Mouse (Mus musculus) intestine, postnatal 0 days (tissue): ENCODE measurements around the gene Gm10840. TPM values are rescaled to one million over a fixed set of nuclear protein-coding genes. Genes with fewer than 3 reads are reported as not detected.
"Not testable (repeated sequence)": the region's sequence is repeated elsewhere in the genome, so short reads cannot be mapped to it uniquely, and the experiment has no call there.

Experiments
- ATAC-seq: fragments of 200-750 bp; cut with Nextera tagmentation; 2 replicates; pipeline ENCODE4 v1.8.0; 2017; ENCODE audit warnings: mild to moderate bottlenecking, moderate TSS enrichment, moderate library complexity
- H3K27ac ChIP-seq: fragments of 300-500 bp; sonication (generic); 2 replicates; pipeline ENCODE4 v1.5.1; 2014; ENCODE audit warnings: mild to moderate bottlenecking, low read depth, low read length, moderate library complexity
- H3K27me3 ChIP-seq: fragments of 300-500 bp; sonication (generic); replicated peaks from 2 replicates; pipeline ENCODE4 v1.6.1; 2014; ENCODE audit warnings: low read length, mixed read lengths; ENCODE audit not compliant: control insufficient read depth, insufficient read depth
- H3K36me3 ChIP-seq: fragments of 300-500 bp; sonication (generic); 2 replicates; pipeline ENCODE4 v1.6.1; 2014; ENCODE audit warnings: mild to moderate bottlenecking, moderate library complexity; ENCODE audit not compliant: control insufficient read depth, insufficient read depth
- H3K4me1 ChIP-seq: fragments of 300-500 bp; sonication (generic); replicated peaks from 2 replicates; pipeline ENCODE4 v1.6.1; 2014; ENCODE audit warnings: antibody characterized with exemption, low read length, mixed read lengths; ENCODE audit not compliant: control insufficient read depth, insufficient read depth
- H3K4me2 ChIP-seq: fragments of 300-500 bp; sonication (generic); replicated peaks from 2 replicates; pipeline ENCODE4 v1.6.1; 2014; ENCODE audit warnings: low read depth, mild to moderate bottlenecking, moderate library complexity
- H3K4me3 ChIP-seq: fragments of 300-500 bp; sonication (generic); 2 replicates; pipeline ENCODE4 v1.5.1; 2014; ENCODE audit warnings: low read depth, low read length
- H3K9ac ChIP-seq: fragments of 300-500 bp; sonication (generic); 2 replicates; pipeline ENCODE4 v1.6.1; 2014; ENCODE audit warnings: mild to moderate bottlenecking, low read depth, low read length
- H3K9me3 ChIP-seq: fragments of 300-500 bp; sonication (generic); 2 replicates; pipeline ENCODE4 v1.6.1; 2016; ENCODE audit warnings: mixed run types; ENCODE audit not compliant: control insufficient read depth
- CTCF ChIP-seq: sonication (generic); IDR thresholded peaks from 2 replicates; pipeline ENCODE4 v1.5.1; 2016; ENCODE audit warnings: low read depth, mild to moderate bottlenecking, control low read depth, antibody characterized with exemption, moderate library complexity
- WGBS: fragments of 180-500 bp; shearing (Covaris S2); extraction: QIAGEN DNeasy Blood & Tissue Kit; methylation state at CpG from one replicate; pipeline ENCODE4 v1.1.7; 2014; 5-methylcytosine and 5-hydroxymethylcytosine counted together
- polyA plus RNA-seq: library from polyadenylated mRNA; unstranded; fragments of >200 nt; fragmentation: Nextera tagmentation; extraction: Ambion mirVana; gene quantifications from 2 replicates; pipeline ENCODE4 v1.2.1, GENCODE M21; 2015

Gene Gm10840
- polyA plus RNA-seq, 1 experiment from 2014 or later: not detected

- Histone ChIP-seq H3K36me3 (peaks cover 6% of the 10 kb centered on the region; the same call in 1 of the 2 replicates), H3K4me2 (peak overlapping the region; percentile 89), H3K9ac (peak overlapping the region; percentile 69), H3K4me1 (peaks cover 4% of the 10 kb centered on the region; the same call in 1 of the 2 replicates), H3K27me3 (no peaks in the 10 kb centered on the region), H3K9me3 (no peaks in the 10 kb centered on the region), H3K27ac (peak overlapping the region; percentile 64), H3K4me3 (peak overlapping the region; percentile 75)
- WGBS: under 1% methylated on average over 42 of the region's 44 CpGs
- peak; percentile 43; the same call in 1 of the 2 replicates for TF ChIP-seq CTCF
- ATAC-seq: peak; percentile 97
Observed at GRCm38 (mm10) chr11:106193371-106194154, 32.9 kb downstream of the Gm10840 start.

- H3K27me3 ChIP-seq: no peaks in the 10 kb centered on the region
- peak overlapping the region; percentile 28; the same call in 1 of the 2 replicates for H3K9ac ChIP-seq
- no peak for ATAC-seq
- 29% methylated on average over 3 of the region's 3 CpGs for WGBS
- peak overlapping the region; percentile 89 for H3K4me2 ChIP-seq
- peak overlapping the region; percentile 75 for H3K4me3 ChIP-seq
- H3K4me1 ChIP-seq: peaks cover 4% of the 10 kb centered on the region; the same call in 1 of the 2 replicates
- H3K9me3 ChIP-seq: no peaks in the 10 kb centered on the region
- TF ChIP-seq CTCF: no peak
- H3K27ac ChIP-seq: 0 out of 2 replicates have a peak overlapping the region, but pooled peaks have one; percentile 15
- H3K36me3 ChIP-seq: peaks cover 6% of the 10 kb centered on the region; the same call in 1 of the 2 replicates
Observed at GRCm38 (mm10) chr11:106194155-106194541, 33.5 kb downstream of the Gm10840 start.

- H3K27me3 ChIP-seq: no peaks in the 10 kb centered on the region
- H3K27ac ChIP-seq: no peak overlapping the region
- H3K4me2 ChIP-seq: no peak overlapping the region
- WGBS: 90% methylated on average over 7 of the region's 7 CpGs
- H3K9ac ChIP-seq: no peak overlapping the region
- no peak overlapping the region for H3K4me3 ChIP-seq
- no peaks in the 10 kb centered on the region for H3K9me3 ChIP-seq
- peaks cover 6% of the 10 kb centered on the region; the same call in 1 of the 2 replicates for H3K36me3 ChIP-seq
- no peak for TF ChIP-seq CTCF
- ATAC-seq: no peak
- peaks cover 4% of the 10 kb centered on the region; the same call in 1 of the 2 replicates for H3K4me1 ChIP-seq
Observed at GRCm38 (mm10) chr11:106194891-106195290, 34.2 kb downstream of the Gm10840 start.

GRCm38 (mm10) chr11:106195341-106195740, 34.7 kb downstream of the Gm10840 start:
- H3K4me1 ChIP-seq: peaks cover 4% of the 10 kb centered on the region; the same call in 1 of the 2 replicates
- ATAC-seq: no peak
- H3K9me3 ChIP-seq: no peaks in the 10 kb centered on the region
- H3K4me3 ChIP-seq: no peak overlapping the region
- no peak overlapping the region for H3K27ac ChIP-seq
- H3K9ac ChIP-seq: no peak overlapping the region
- H3K4me2 ChIP-seq: no peak overlapping the region
- H3K27me3 ChIP-seq: no peaks in the 10 kb centered on the region
- peaks cover 6% of the 10 kb centered on the region; the same call in 1 of the 2 replicates for H3K36me3 ChIP-seq
- TF ChIP-seq CTCF: no peak

- Histone ChIP-seq H3K4me1 (no peaks in the 10 kb centered on the region), H3K9ac (no peak overlapping the region), H3K27me3 (no peaks in the 10 kb centered on the region), H3K36me3 (peaks cover 30% of the 10 kb centered on the region), H3K4me2 (no peak overlapping the region), H3K27ac (no peak overlapping the region), H3K9me3 (no peaks in the 10 kb centered on the region), H3K4me3 (no peak overlapping the region)
- no peak for ATAC-seq
- TF ChIP-seq CTCF: no peak
- WGBS: 51% methylated on average over 4 of the region's 4 CpGs
Observed at GRCm38 (mm10) chr11:106198277-106198676, 37.6 kb downstream of the Gm10840 start.

GRCm38 (mm10) chr11:106199997-106200396, 39.3 kb downstream of the Gm10840 start:
- not testable (repeated sequence) for H3K27me3 ChIP-seq, ATAC-seq, H3K4me1 ChIP-seq, H3K4me3 ChIP-seq, H3K4me2 ChIP-seq, H3K9ac ChIP-seq, H3K27ac ChIP-seq, H3K9me3 ChIP-seq
- 90% methylated on average over 7 of the region's 7 CpGs for WGBS
- H3K36me3 ChIP-seq: peaks cover 44% of the 10 kb centered on the region
